Mouse (Mus musculus) midbrain, embryonic 11.5 days (tissue): ENCODE measurements at regions not wholly inside any gene's neighbourhood (a gene's known extent, or its start where the extent isn't known, plus 50 kb on each side); places are given as distances from the start of the nearest gene placed in this dataset.

Experiments
- ATAC-seq: fragments of 200-750 bp; cut with Nextera tagmentation; 2 replicates; pipeline ENCODE4 v1.8.0; 2017; ENCODE audit warnings: moderate TSS enrichment, moderate library complexity; ENCODE audit not compliant: low FRiP score
- DNase-seq: peaks from one replicate; pipeline ENCODE4 v3.0.0; 2015; ENCODE audit warnings: low spot score; ENCODE audit errors: missing footprints
- H3K27ac ChIP-seq: fragments of 300-500 bp; sonication (generic); 2 replicates; pipeline ENCODE4 v1.5.1; 2014; ENCODE audit warnings: low read depth, low read length
- H3K27me3 ChIP-seq: fragments of 300-500 bp; sonication (generic); 2 replicates; pipeline ENCODE4 v1.6.1; 2014; ENCODE audit warnings: mild to moderate bottlenecking, low read length, moderate library complexity, mixed read lengths; ENCODE audit not compliant: control insufficient read depth, insufficient read depth
- H3K36me3 ChIP-seq: fragments of 300-500 bp; sonication (generic); 2 replicates; pipeline ENCODE4 v1.6.1; 2014; ENCODE audit warnings: mild to moderate bottlenecking, low read length, moderate library complexity, mixed read lengths; ENCODE audit not compliant: control insufficient read depth, insufficient read depth
- H3K4me1 ChIP-seq: fragments of 300-500 bp; sonication (generic); 2 replicates; pipeline ENCODE4 v1.6.1; 2014; ENCODE audit warnings: low read length; ENCODE audit not compliant: control insufficient read depth, insufficient read depth
- H3K4me2 ChIP-seq: fragments of 300-500 bp; sonication (generic); 2 replicates; pipeline ENCODE4 v1.6.1; 2014; ENCODE audit warnings: mild to moderate bottlenecking, moderate library complexity
- H3K4me3 ChIP-seq: fragments of 300-500 bp; sonication (generic); 2 replicates; pipeline ENCODE4 v1.5.1; 2014; ENCODE audit warnings: low read depth, low read length
- H3K9ac ChIP-seq: fragments of 300-500 bp; sonication (generic); 2 replicates; pipeline ENCODE4 v1.6.1; 2014; ENCODE audit warnings: low read length
- H3K9me3 ChIP-seq: fragments of 300-500 bp; sonication (generic); 2 replicates; pipeline ENCODE4 v1.6.1; 2016; ENCODE audit warnings: low read length; ENCODE audit not compliant: control insufficient read depth
- WGBS: fragments of 180-500 bp; shearing (Covaris S2); extraction: QIAGEN DNeasy Blood & Tissue Kit; methylation state at CpG from one replicate; pipeline ENCODE4 v1.1.7; 2014; 5-methylcytosine and 5-hydroxymethylcytosine counted together

DNA sequence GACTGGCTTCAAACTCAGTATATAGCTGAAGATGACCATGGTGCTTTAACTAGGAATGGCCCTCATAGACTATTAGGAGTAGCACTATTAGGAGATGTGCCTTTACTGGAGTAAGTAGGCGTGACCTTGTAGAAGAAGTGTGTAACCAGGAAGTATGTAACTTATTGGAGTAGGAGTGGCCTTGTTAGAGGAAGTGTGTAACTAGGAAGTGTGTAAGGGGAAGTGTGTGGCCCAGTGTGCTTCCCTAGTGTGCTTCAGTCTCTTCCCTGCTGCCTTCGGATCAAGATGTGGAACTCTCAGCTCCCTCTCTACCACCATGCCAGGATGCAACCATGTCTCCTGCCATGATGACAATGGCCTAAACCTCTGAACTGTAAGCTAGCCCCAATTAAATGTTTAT, 151.0 kb upstream of the Zfp462 start:
- H3K36me3 ChIP-seq, result no peaks in the 10 kb centered on the region
- H3K4me2 ChIP-seq, result no peak overlapping the region
- H3K27me3 ChIP-seq, result no peaks in the 10 kb centered on the region
- no peak overlapping the region for H3K4me3 ChIP-seq
- 97% methylated on average over 2 of the region's 2 CpGs for WGBS
- no peaks in the 10 kb centered on the region for H3K4me1 ChIP-seq
- no peak overlapping the region for H3K9ac ChIP-seq
- ATAC-seq (no peak), DNase-seq (no peak)
- H3K27ac ChIP-seq, result no peak overlapping the region
- H3K9me3 ChIP-seq, result no peaks in the 10 kb centered on the region

GRCm38 (mm10) chr4:54795246-54795645, 149.6 kb upstream of the Zfp462 start:
- Histone ChIP-seq H3K27me3 (no peaks in the 10 kb centered on the region), H3K9ac (no peak overlapping the region), H3K27ac (no peak overlapping the region), H3K36me3 (no peaks in the 10 kb centered on the region), H3K9me3 (no peaks in the 10 kb centered on the region), H3K4me1 (no peaks in the 10 kb centered on the region), H3K4me2 (no peak overlapping the region), H3K4me3 (no peak overlapping the region)
- ATAC-seq (no peak), DNase-seq (no peak)
- WGBS, result 63% methylated on average over 3 of the region's 3 CpGs

GRCm38 (mm10) chr4:54798523-54798922, 146.3 kb upstream of the Zfp462 start:
- DNase-seq (no peak), ATAC-seq (no peak)
- H3K9ac ChIP-seq, result no peak overlapping the region
- H3K4me2 ChIP-seq, result no peak overlapping the region
- no peaks in the 10 kb centered on the region for H3K36me3 ChIP-seq
- H3K27ac ChIP-seq, result no peak overlapping the region
- no peaks in the 10 kb centered on the region for H3K27me3 ChIP-seq
- no peak overlapping the region for H3K4me3 ChIP-seq
- WGBS, result 96% methylated on average over 5 of the region's 5 CpGs
- no peaks in the 10 kb centered on the region for H3K9me3 ChIP-seq
- H3K4me1 ChIP-seq, result no peaks in the 10 kb centered on the region

GRCm38 (mm10) chr4:54811163-54811562, 133.7 kb upstream of the Zfp462 start:
- Histone ChIP-seq H3K4me3 (no peak overlapping the region), H3K36me3 (no peaks in the 10 kb centered on the region)
- 77% methylated on average over 3 of the region's 3 CpGs for whole genome bisulfite sequencing

DNA sequence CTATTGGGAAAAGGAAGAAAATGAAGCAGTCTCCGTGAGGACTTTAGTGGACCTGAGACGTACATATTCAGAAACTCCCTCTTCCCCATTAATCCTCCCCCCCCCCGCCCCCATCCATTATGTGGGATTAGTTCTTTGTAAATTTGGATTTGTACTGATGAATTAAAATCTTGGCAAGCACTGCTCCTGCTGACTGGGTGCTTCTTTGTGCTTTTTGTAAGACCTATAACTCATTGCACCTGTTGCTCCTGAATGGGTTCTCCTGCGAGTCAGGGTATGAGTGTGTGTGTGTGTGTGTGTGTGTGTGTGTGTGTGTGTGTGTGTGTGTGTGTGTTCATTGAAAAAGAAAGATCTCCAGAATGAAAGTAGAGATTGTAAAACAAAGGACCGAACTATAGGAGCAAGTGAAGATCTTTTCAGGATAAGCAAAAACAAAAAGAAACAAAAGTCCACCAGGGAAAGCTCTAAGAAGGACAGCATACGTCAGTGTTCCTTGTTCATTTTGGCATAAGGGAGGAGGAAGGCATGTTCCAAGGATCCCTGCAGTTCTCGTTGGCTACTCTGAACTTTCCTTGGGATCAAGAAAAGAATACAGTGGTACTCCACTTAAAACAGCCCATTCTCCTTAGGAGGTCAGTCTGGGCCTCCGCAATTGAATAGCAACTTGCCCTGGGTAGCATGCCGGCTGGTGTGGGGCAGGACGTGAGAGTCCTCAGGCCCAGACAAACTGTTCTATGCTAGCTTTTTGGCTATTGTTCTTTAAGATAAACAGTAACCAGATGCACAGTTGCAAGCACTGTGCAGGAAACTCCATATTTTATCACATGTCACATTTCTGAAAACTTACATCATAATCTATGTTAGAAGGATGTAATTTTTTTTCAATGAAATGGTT, 131.9 kb upstream of the Zfp462 start:
- DNase-seq, result no peak
- Histone ChIP-seq H3K27me3 (no peaks in the 10 kb centered on the region), H3K9me3 (no peaks in the 10 kb centered on the region; the same call in 1 of the 2 replicates), H3K9ac (no peak overlapping the region), H3K36me3 (no peaks in the 10 kb centered on the region), H3K27ac (no peak overlapping the region), H3K4me2 (no peak overlapping the region), H3K4me1 (no peaks in the 10 kb centered on the region), H3K4me3 (no peak overlapping the region)
- ATAC-seq, result no peak
- WGBS, result 41% methylated on average over 10 of the region's 10 CpGs

More at GRCm38 (mm10) chr4:54811163-54811562, 133.7 kb upstream of the Zfp462 start:
- H3K4me2 ChIP-seq, result no peak overlapping the region
- DNase-seq (no peak), ATAC-seq (no peak)
- no peak overlapping the region for H3K9ac ChIP-seq
- no peaks in the 10 kb centered on the region for H3K27me3 ChIP-seq
- H3K27ac ChIP-seq, result no peak overlapping the region
- no peaks in the 10 kb centered on the region for H3K9me3 ChIP-seq
- H3K4me1 ChIP-seq, result no peaks in the 10 kb centered on the region

- Histone ChIP-seq H3K36me3 (no peaks in the 10 kb centered on the region), H3K27ac (no peak overlapping the region), H3K9me3 (no peaks in the 10 kb centered on the region), H3K4me2 (no peak overlapping the region), H3K4me3 (no peak overlapping the region), H3K27me3 (no peaks in the 10 kb centered on the region), H3K4me1 (0 out of 2 replicates have a peak, but pooled peaks cover 3% of the 10 kb centered on the region), H3K9ac (no peak overlapping the region)
- DNase-seq (no peak), ATAC-seq (no peak)
- WGBS, result 95% methylated on average over 2 of the region's 2 CpGs
Measured at GRCm38 (mm10) chr4:54837326-54837725, 107.5 kb upstream of the Zfp462 start.

GRCm38 (mm10) chr4:54838111-54838510, 106.7 kb upstream of the Zfp462 start:
- Histone ChIP-seq H3K9ac (no peak overlapping the region), H3K9me3 (no peaks in the 10 kb centered on the region), H3K4me3 (no peak overlapping the region), H3K27ac (no peak overlapping the region), H3K4me1 (0 out of 2 replicates have a peak, but pooled peaks cover 3% of the 10 kb centered on the region), H3K4me2 (no peak overlapping the region), H3K36me3 (no peaks in the 10 kb centered on the region), H3K27me3 (no peaks in the 10 kb centered on the region)
- DNase-seq, result peak; percentile 41
- 52% methylated on average over 5 of the region's 5 CpGs for WGBS
- ATAC-seq, result no peak

- DNase-seq (peak; percentile 64), ATAC-seq (no peak)
- Histone ChIP-seq H3K27me3 (no peaks in the 10 kb centered on the region), H3K4me3 (no peak overlapping the region), H3K4me2 (no peak overlapping the region), H3K27ac (no peak overlapping the region), H3K4me1 (0 out of 2 replicates have a peak, but pooled peaks cover 3% of the 10 kb centered on the region), H3K36me3 (no peaks in the 10 kb centered on the region), H3K9ac (no peak overlapping the region), H3K9me3 (no peaks in the 10 kb centered on the region)
- WGBS, result 46% methylated on average over 3 of the region's 3 CpGs
Measured at GRCm38 (mm10) chr4:54838794-54839193, 106.1 kb upstream of the Zfp462 start.

GRCm38 (mm10) chr4:54852991-54853925, 91.6 kb upstream of the Zfp462 start:
- Histone ChIP-seq H3K36me3 (no peaks in the 10 kb centered on the region), H3K9ac (no peak overlapping the region), H3K27ac (no peak overlapping the region), H3K4me1 (no peaks in the 10 kb centered on the region), H3K4me3 (no peak overlapping the region), H3K4me2 (no peak overlapping the region), H3K27me3 (no peaks in the 10 kb centered on the region), H3K9me3 (no peaks in the 10 kb centered on the region)
- peak; percentile 67 for DNase-seq
- no peak for ATAC-seq
- WGBS, result 87% methylated on average over 7 of the region's 7 CpGs
